Mouse (Mus musculus) liver, embryonic 14.5 days (tissue): Measurements from ENCODE around the gene Rag2.

Experiments used
- CTCF ChIP-seq: IDR thresholded peaks from 2 replicates; pipeline ENCODE4 v1.5.1; 2016; ENCODE audit warnings: antibody characterized with exemption, low read depth, control low read depth
- EP300 ChIP-seq: IDR thresholded peaks from 2 replicates; pipeline ENCODE4 v1.6.1; 2016; ENCODE audit warnings: antibody characterized with exemption, low read depth

GRCm38 (mm10) chr2:101618373-101618772 is 6.1 kb upstream of the Rag2 start:
- no peak for TF ChIP-seq CTCF
- no peak for TF ChIP-seq EP300
